Mouse (Mus musculus): ENCODE results near the gene Hunk. TPM values are rescaled to one million over a fixed set of nuclear protein-coding genes. Genes with fewer than 3 reads are reported as not detected.

Hunk gene
- polyA plus RNA-seq, 1 experiment, result 0.40 TPM

- Histone ChIP-seq H3K27ac (ENCODE audit: insufficient read depth, low read length) (no peak overlapping the region), H3K36me3 (ENCODE audit: control insufficient read depth, insufficient read depth, low read length) (no peaks in the 10 kb centered on the region), H3K4me3 (ENCODE audit: extremely low read depth, insufficient read depth, insufficient read length) (no peak overlapping the region), H3K4me1 (ENCODE audit: control insufficient read depth, insufficient read depth, insufficient read length) (no peaks in the 10 kb centered on the region), H3K27me3 (ENCODE audit: control insufficient read depth, insufficient read depth, low read length) (no peaks in the 10 kb centered on the region)
- no peak for DNase-seq (ENCODE audit: low read depth in 1 of 2, low spot score in 2 of 2)
- TF ChIP-seq CTCF (IDR thresholded peaks at IDR 0.05; ENCODE audit: extremely low read depth, insufficient read depth, insufficient read length, insufficient replicate concordance), result no peak
- no peak for TF ChIP-seq POLR2A (IDR thresholded peaks at IDR 0.05; ENCODE audit: low read depth, low read length)
- WGBS, result 77% methylated on average over 4 of the region's 4 CpGs
These were observed 104.3 kb downstream of the Hunk start for GRCm38 (mm10) chr16:90490066-90490465.

- no peak for TF ChIP-seq CTCF (IDR thresholded peaks at IDR 0.05; ENCODE audit: extremely low read depth, insufficient read depth, insufficient read length, insufficient replicate concordance)
- TF ChIP-seq POLR2A (IDR thresholded peaks at IDR 0.05; ENCODE audit: low read depth, low read length), result no peak
- no peaks in the 10 kb centered on the region for H3K4me1 ChIP-seq (ENCODE audit: control insufficient read depth, insufficient read depth, insufficient read length)
- WGBS, result 68% methylated on average over 5 of the region's 5 CpGs
- no peaks in the 10 kb centered on the region for H3K36me3 ChIP-seq (ENCODE audit: control insufficient read depth, insufficient read depth, low read length)
- no peak overlapping the region for H3K27ac ChIP-seq (ENCODE audit: insufficient read depth, low read length)
- no peaks in the 10 kb centered on the region for H3K27me3 ChIP-seq (ENCODE audit: control insufficient read depth, insufficient read depth, low read length)
- H3K4me3 ChIP-seq (ENCODE audit: extremely low read depth, insufficient read depth, insufficient read length), result no peak overlapping the region
- no peak for DNase-seq (ENCODE audit: low read depth in 1 of 2, low spot score in 2 of 2)
These were observed 106.2 kb downstream of the Hunk start for GRCm38 (mm10) chr16:90491898-90492499.

- 46% methylated on average over 11 of the region's 11 CpGs for WGBS
- Histone ChIP-seq H3K27ac (ENCODE audit: insufficient read depth, low read length) (no peak overlapping the region), H3K27me3 (ENCODE audit: control insufficient read depth, insufficient read depth, low read length) (no peaks in the 10 kb centered on the region), H3K4me3 (ENCODE audit: extremely low read depth, insufficient read depth, insufficient read length) (no peak overlapping the region), H3K36me3 (ENCODE audit: control insufficient read depth, insufficient read depth, low read length) (no peaks in the 10 kb centered on the region), H3K4me1 (ENCODE audit: control insufficient read depth, insufficient read depth, insufficient read length) (no peaks in the 10 kb centered on the region)
- no peak for DNase-seq (ENCODE audit: low read depth in 1 of 2, low spot score in 2 of 2)
- TF ChIP-seq CTCF (IDR thresholded peaks at IDR 0.05; ENCODE audit: extremely low read depth, insufficient read depth, insufficient read length, insufficient replicate concordance) (no peak), POLR2A (IDR thresholded peaks at IDR 0.05; ENCODE audit: low read depth, low read length) (no peak)
These were observed 111.1 kb downstream of the Hunk start for GRCm38 (mm10) chr16:90496930-90497329.

GRCm38 (mm10) chr16:90497749-90498464 is 112.1 kb downstream of the Hunk start:
- TF ChIP-seq CTCF (IDR thresholded peaks at IDR 0.05; ENCODE audit: extremely low read depth, insufficient read depth, insufficient read length, insufficient replicate concordance) (no peak), POLR2A (IDR thresholded peaks at IDR 0.05; ENCODE audit: low read depth, low read length) (no peak)
- WGBS, result 66% methylated on average over 16 of the region's 16 CpGs
- no peak overlapping the region for H3K4me3 ChIP-seq (ENCODE audit: extremely low read depth, insufficient read depth, insufficient read length)
- no peaks in the 10 kb centered on the region for H3K27me3 ChIP-seq (ENCODE audit: control insufficient read depth, insufficient read depth, low read length)
- no peaks in the 10 kb centered on the region for H3K4me1 ChIP-seq (ENCODE audit: control insufficient read depth, insufficient read depth, insufficient read length)
- H3K36me3 ChIP-seq (ENCODE audit: control insufficient read depth, insufficient read depth, low read length), result no peaks in the 10 kb centered on the region
- H3K27ac ChIP-seq (ENCODE audit: insufficient read depth, low read length), result no peak overlapping the region
- DNase-seq (ENCODE audit: low read depth in 1 of 2, low spot score in 2 of 2), result no peak

- WGBS, result 91% methylated on average over 6 of the region's 6 CpGs
These were observed 115.0 kb downstream of the Hunk start for GRCm38 (mm10) chr16:90500809-90501208.

GRCm38 (mm10) chr16:90505252-90505651 is 119.4 kb downstream of the Hunk start:
- DNase-seq (ENCODE audit: low read depth in 1 of 2, low spot score in 2 of 2), result no peak
- Histone ChIP-seq H3K27ac (ENCODE audit: insufficient read depth, low read length) (no peak overlapping the region), H3K4me1 (ENCODE audit: control insufficient read depth, insufficient read depth, insufficient read length) (no peaks in the 10 kb centered on the region), H3K36me3 (ENCODE audit: control insufficient read depth, insufficient read depth, low read length) (no peaks in the 10 kb centered on the region), H3K4me3 (ENCODE audit: extremely low read depth, insufficient read depth, insufficient read length) (no peak overlapping the region), H3K27me3 (ENCODE audit: control insufficient read depth, insufficient read depth, low read length) (no peaks in the 10 kb centered on the region)
- 82% methylated on average over 10 of the region's 10 CpGs for WGBS
- no peak for TF ChIP-seq POLR2A (IDR thresholded peaks at IDR 0.05; ENCODE audit: low read depth, low read length)

More at GRCm38 (mm10) chr16:90500809-90501208, 115.0 kb downstream of the Hunk start:
- Histone ChIP-seq H3K27me3 (ENCODE audit: control insufficient read depth, insufficient read depth, low read length) (no peaks in the 10 kb centered on the region), H3K36me3 (ENCODE audit: control insufficient read depth, insufficient read depth, low read length) (no peaks in the 10 kb centered on the region), H3K27ac (ENCODE audit: insufficient read depth, low read length) (no peak overlapping the region), H3K4me1 (ENCODE audit: control insufficient read depth, insufficient read depth, insufficient read length) (no peaks in the 10 kb centered on the region), H3K4me3 (ENCODE audit: extremely low read depth, insufficient read depth, insufficient read length) (no peak overlapping the region)
- DNase-seq (ENCODE audit: low read depth in 1 of 2, low spot score in 2 of 2), result no peak
- no peak for TF ChIP-seq CTCF (IDR thresholded peaks at IDR 0.05; ENCODE audit: extremely low read depth, insufficient read depth, insufficient read length, insufficient replicate concordance)
- no peak for TF ChIP-seq POLR2A (IDR thresholded peaks at IDR 0.05; ENCODE audit: low read depth, low read length)

GRCm38 (mm10) chr16:90505680-90506079 is 119.9 kb downstream of the Hunk start:
- no peaks in the 10 kb centered on the region for H3K4me1 ChIP-seq (ENCODE audit: control insufficient read depth, insufficient read depth, insufficient read length)
- H3K4me3 ChIP-seq (ENCODE audit: extremely low read depth, insufficient read depth, insufficient read length), result no peak overlapping the region
- no peaks in the 10 kb centered on the region for H3K36me3 ChIP-seq (ENCODE audit: control insufficient read depth, insufficient read depth, low read length)
- H3K27me3 ChIP-seq (ENCODE audit: control insufficient read depth, insufficient read depth, low read length), result no peaks in the 10 kb centered on the region
- DNase-seq (ENCODE audit: low read depth in 1 of 2, low spot score in 2 of 2), result no peak
- TF ChIP-seq POLR2A (IDR thresholded peaks at IDR 0.05; ENCODE audit: low read depth, low read length) (no peak), CTCF (IDR thresholded peaks at IDR 0.05; ENCODE audit: extremely low read depth, insufficient read depth, insufficient read length, insufficient replicate concordance) (no peak)
- 88% methylated on average over 2 of the region's 2 CpGs for WGBS
- H3K27ac ChIP-seq (ENCODE audit: insufficient read depth, low read length), result no peak overlapping the region
